ENCODE assay signal across 8 mouse cellular contexts in genomic region chr10:119238985-119239631, GRCm38 (mm10). TPM values are rescaled to one million over a fixed set of nuclear protein-coding genes. Genes with fewer than 3 reads are reported as not detected.
DNase-seq lines count a peak whose midpoint lies in the region; ATAC-seq and TF ChIP-seq lines count a peak whose summit lies in the region.

No protein-coding gene starts in this region.

- peak; percentile 39 for ATAC-seq in heart, embryonic 12.5 days (ENCODE audit: insufficient number of reproducible peaks, low FRiP score)
- ATAC-seq in kidney, postnatal 0 days (replicated peaks; ENCODE audit: low FRiP score, low read depth): peak; percentile 37
- ATAC-seq in neural tube, embryonic 13.5 days (ENCODE audit: low read depth): peak; percentile 30

- peaks cover 21% of the 10 kb centered on the region for H3K4me1 ChIP-seq in heart, embryonic 12.5 days (replicated peaks)
- H3K4me1 ChIP-seq in kidney, postnatal 0 days (replicated peaks; ENCODE audit: insufficient read depth, low read length): peaks cover 4% of the 10 kb centered on the region
- H3K4me1 ChIP-seq in neural tube, embryonic 13.5 days (replicated peaks): peaks cover 19% of the 10 kb centered on the region

- H3K9me3 ChIP-seq in heart, embryonic 12.5 days (replicated peaks): no peaks in the 10 kb centered on the region
- no peaks in the 10 kb centered on the region for H3K9me3 ChIP-seq in kidney, postnatal 0 days (replicated peaks; ENCODE audit: low read length)
- H3K9me3 ChIP-seq in neural tube, embryonic 13.5 days: no peaks in the 10 kb centered on the region

- WGBS in heart, embryonic 12.5 days: under 1% methylated on average over 53 of the region's 54 CpGs
- WGBS in kidney, postnatal 0 days: 0% methylated on average over 54 of the region's 54 CpGs
- under 1% methylated on average over 49 of the region's 54 CpGs for WGBS in neural tube, embryonic 13.5 days

- H3K27me3 ChIP-seq in heart, embryonic 12.5 days (replicated peaks): no peaks in the 10 kb centered on the region
- H3K27me3 ChIP-seq in kidney, postnatal 0 days (ENCODE audit: insufficient read depth, low read length): no peaks in the 10 kb centered on the region
- no peaks in the 10 kb centered on the region for H3K27me3 ChIP-seq in neural tube, embryonic 13.5 days

- H3K9ac ChIP-seq in heart, embryonic 12.5 days: peak overlapping the region; percentile 99
- H3K9ac ChIP-seq in kidney, postnatal 0 days (ENCODE audit: low read depth, low read length): peak overlapping the region; percentile 92
- H3K9ac ChIP-seq in neural tube, embryonic 13.5 days: peak overlapping the region; percentile 97

- H3K4me3 ChIP-seq in heart, embryonic 12.5 days: peak overlapping the region; percentile 76
- peak overlapping the region; percentile 98 for H3K4me3 ChIP-seq in kidney, postnatal 0 days (replicated peaks; ENCODE audit: low read depth, low read length)
- peak overlapping the region; percentile 100 for H3K4me3 ChIP-seq in neural tube, embryonic 13.5 days

- H3K27ac ChIP-seq in heart, embryonic 12.5 days (ENCODE audit: poor library complexity, severe bottlenecking): peak overlapping the region; percentile 99
- H3K27ac ChIP-seq in kidney, postnatal 0 days: peak overlapping the region; percentile 98
- H3K27ac ChIP-seq in neural tube, embryonic 13.5 days (replicated peaks): peak overlapping the region; percentile 98

- H3K4me2 ChIP-seq in heart, embryonic 12.5 days: peak overlapping the region; percentile 86
- peak overlapping the region; percentile 76 for H3K4me2 ChIP-seq in kidney, postnatal 0 days (ENCODE audit: low read length)
- H3K4me2 ChIP-seq in neural tube, embryonic 13.5 days: peak overlapping the region; percentile 85

- no peak; the same call in 1 of the 2 replicates for TF ChIP-seq CTCF in kidney, postnatal 0 days (IDR thresholded peaks at IDR 0.05; ENCODE audit: low read depth)

- DNase-seq in 3T3-L1 (ENCODE audit: low read depth, low spot score): peak; percentile 56
- peak; percentile 64 to 86 for DNase-seq in adrenal gland, adult (ENCODE audit: inconsistent age in 2 of 2, low spot score in 1 of 2)
- peak; percentile 77 for DNase-seq in embryo, embryonic 9.5 days (ENCODE audit: extremely low spot score)
- peak; percentile 66 for DNase-seq in kidney, postnatal 0 days (ENCODE audit: low spot score)
- DNase-seq in lung, adult 18-20 months: peak; percentile 26 to 31
- peak; percentile 27 to 31 for DNase-seq in thymus, adult 18-20 months

- H3K36me3 ChIP-seq in heart, embryonic 12.5 days: peaks cover 11% of the 10 kb centered on the region
- H3K36me3 ChIP-seq in kidney, postnatal 0 days (ENCODE audit: insufficient read depth, low read length): 0 out of 2 replicates have a peak, but pooled peaks cover 7% of the 10 kb centered on the region
- peaks cover 15% of the 10 kb centered on the region for H3K36me3 ChIP-seq in neural tube, embryonic 13.5 days

RNA-seq across cellular contexts. Expression of gene Cand1, which starts 0.7 kb away (rescaled TPM):
- 66.0 and 71.3 TPM in 2 replicates for polyA plus RNA-seq in heart, embryonic 12.5 days (2016; fragmentation: Nextera tagmentation; extraction: Ambion mirVana)
- polyA plus RNA-seq in kidney, postnatal 0 days (2015; fragmentation: Nextera tagmentation; extraction: Ambion mirVana): 32.6 and 35.6 TPM in 2 replicates
- 45.5 and 48.0 TPM in 2 replicates for polyA plus RNA-seq in neural tube, embryonic 13.5 days (2015; fragmentation: Nextera tagmentation; extraction: Ambion mirVana)

Comparison
In these comparisons a context has a peak if more than half of its experiments do, and no peak if none do; other contexts are left out.
1. Peak in every context shown above with its lines: DNase-seq, ATAC-seq, H3K4me3 ChIP-seq and H3K27ac ChIP-seq.